Mouse (Mus musculus) embryonic facial prominence, embryonic 12.5 days (tissue): Measurements from ENCODE around the gene Taf6. TPM values are rescaled to one million over a fixed set of nuclear protein-coding genes. Genes with fewer than 3 reads are reported as not detected.

Source experiments
- ATAC-seq: fragments of 200-750 bp; cut with Nextera tagmentation; 2 replicates; pipeline ENCODE4 v1.8.0; 2017; ENCODE audit not compliant: insufficient number of reproducible peaks, insufficient read depth, low FRiP score, low TSS enrichment
- H3K27ac ChIP-seq: fragments of 300-500 bp; sonication (generic); 2 replicates; pipeline ENCODE4 v1.5.1; 2016; ENCODE audit warnings: mild to moderate bottlenecking
- H3K27me3 ChIP-seq: fragments of 300-500 bp; sonication (generic); 2 replicates; pipeline ENCODE4 v1.6.1; 2016; ENCODE audit warnings: mild to moderate bottlenecking, moderate library complexity
- H3K36me3 ChIP-seq: fragments of 300-500 bp; sonication (generic); 2 replicates; pipeline ENCODE4 v1.6.1; 2016; ENCODE audit warnings: mild to moderate bottlenecking
- H3K4me1 ChIP-seq: fragments of 300-500 bp; sonication (generic); 2 replicates; pipeline ENCODE4 v1.6.1; 2016
- H3K4me2 ChIP-seq: fragments of 300-500 bp; sonication (generic); replicated peaks from 2 replicates; pipeline ENCODE4 v1.6.1; 2016; ENCODE audit warnings: mild to moderate bottlenecking, moderate library complexity
- H3K4me3 ChIP-seq: fragments of 300-500 bp; sonication (generic); 2 replicates; pipeline ENCODE4 v1.5.1; 2016; ENCODE audit warnings: mild to moderate bottlenecking
- H3K9ac ChIP-seq: fragments of 300-500 bp; sonication (generic); 2 replicates; pipeline ENCODE4 v1.6.1; 2016; ENCODE audit warnings: mild to moderate bottlenecking, moderate library complexity
- H3K9me3 ChIP-seq: fragments of 300-500 bp; sonication (generic); 2 replicates; pipeline ENCODE4 v1.6.1; 2016; ENCODE audit warnings: mild to moderate bottlenecking, moderate library complexity
- WGBS: fragments of 180-500 bp; shearing (Covaris S2); methylation state at CpG from one replicate; pipeline ENCODE4 v1.1.7; 2016; 5-methylcytosine and 5-hydroxymethylcytosine counted together
- polyA plus RNA-seq: library from polyadenylated mRNA; unstranded; fragments of >200 nt; fragmentation: Nextera tagmentation; extraction: Ambion mirVana; gene quantifications from 2 replicates; pipeline ENCODE4 v1.2.1, GENCODE M21; 2016

Gene Taf6
- polyA plus RNA-seq, 1 experiment from 2014 or later: 112 TPM

GRCm38 (mm10) chr5:138207873-138208272 is 20.6 kb upstream of the Taf6 start:
- H3K9ac ChIP-seq: no peak overlapping the region
- no peaks in the 10 kb centered on the region for H3K36me3 ChIP-seq
- no peak overlapping the region for H3K27ac ChIP-seq
- H3K9me3 ChIP-seq: no peaks in the 10 kb centered on the region
- ATAC-seq: no peak
- H3K27me3 ChIP-seq: no peaks in the 10 kb centered on the region
- H3K4me1 ChIP-seq: no peaks in the 10 kb centered on the region
- 86% methylated on average over 4 of the region's 4 CpGs for WGBS
- no peak overlapping the region for H3K4me3 ChIP-seq
- H3K4me2 ChIP-seq: no peak overlapping the region

- WGBS: 83% methylated on average over 1 of the region's 1 CpGs
- no peak overlapping the region for H3K4me3 ChIP-seq
These were observed 20.0 kb upstream of the Taf6 start for GRCm38 (mm10) chr5:138207253-138207652.

GRCm38 (mm10) chr5:138202086-138202485 is 14.8 kb upstream of the Taf6 start:
- Histone ChIP-seq H3K4me3 (no peak overlapping the region), H3K4me1 (no peaks in the 10 kb centered on the region), H3K9me3 (no peaks in the 10 kb centered on the region), H3K36me3 (no peaks in the 10 kb centered on the region), H3K27me3 (no peaks in the 10 kb centered on the region), H3K9ac (no peak overlapping the region), H3K4me2 (no peak overlapping the region), H3K27ac (no peak overlapping the region)
- 79% methylated on average over 3 of the region's 3 CpGs for WGBS
- ATAC-seq: no peak

More at GRCm38 (mm10) chr5:138207253-138207652, 20.0 kb upstream of the Taf6 start:
- Histone ChIP-seq H3K27me3 (no peaks in the 10 kb centered on the region), H3K9me3 (no peaks in the 10 kb centered on the region), H3K36me3 (no peaks in the 10 kb centered on the region), H3K4me1 (no peaks in the 10 kb centered on the region), H3K4me2 (no peak overlapping the region), H3K9ac (no peak overlapping the region), H3K27ac (no peak overlapping the region)
- no peak for ATAC-seq

DNA sequence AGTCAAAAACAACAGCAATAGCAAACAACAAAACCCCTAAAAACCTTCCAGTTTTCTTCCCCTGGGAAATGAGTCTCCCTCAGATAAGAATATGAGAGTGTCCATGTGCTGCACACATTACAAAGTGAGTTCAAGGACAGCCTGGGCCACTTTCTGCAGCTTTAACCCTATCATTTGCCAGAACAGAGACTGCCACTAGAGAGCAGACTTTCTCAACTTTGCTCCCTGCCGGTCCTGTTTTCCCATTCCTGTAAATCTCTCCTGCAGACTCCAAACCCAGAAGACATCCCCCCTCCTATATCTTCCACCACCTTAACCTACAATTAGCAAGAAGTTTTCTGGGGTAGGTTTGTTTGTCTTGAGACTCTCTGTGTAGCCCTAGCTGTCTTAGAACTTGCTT is 12.3 kb upstream of the Taf6 start:
- WGBS: 27% methylated on average over 1 of the region's 1 CpGs
- Histone ChIP-seq H3K36me3 (no peaks in the 10 kb centered on the region), H3K4me1 (no peaks in the 10 kb centered on the region), H3K4me3 (no peak overlapping the region), H3K27me3 (no peaks in the 10 kb centered on the region), H3K9ac (no peak overlapping the region), H3K4me2 (no peak overlapping the region), H3K9me3 (no peaks in the 10 kb centered on the region), H3K27ac (no peak overlapping the region)
- ATAC-seq: no peak

GRCm38 (mm10) chr5:138195463-138195862 is 8.2 kb upstream of the Taf6 start:
- WGBS: 75% methylated on average over 7 of the region's 7 CpGs

GRCm38 (mm10) chr5:138194755-138195345 is 7.6 kb upstream of the Taf6 start:
- 1% methylated on average over 29 of the region's 29 CpGs for WGBS
- H3K9me3 ChIP-seq: no peaks in the 10 kb centered on the region
- peak overlapping the region; percentile 88 for H3K4me2 ChIP-seq
- ATAC-seq: peak; percentile 50
- no peaks in the 10 kb centered on the region for H3K27me3 ChIP-seq
- peak overlapping the region; percentile 68 for H3K4me3 ChIP-seq
- H3K4me1 ChIP-seq: no peaks in the 10 kb centered on the region
- H3K9ac ChIP-seq: peak overlapping the region; percentile 89
- H3K27ac ChIP-seq: peak overlapping the region; percentile 78
- H3K36me3 ChIP-seq: peaks cover 28% of the 10 kb centered on the region

More at GRCm38 (mm10) chr5:138195463-138195862, 8.2 kb upstream of the Taf6 start:
- Histone ChIP-seq H3K4me3 (peak overlapping the region; percentile 68; the same call in 1 of the 2 replicates), H3K4me1 (no peaks in the 10 kb centered on the region), H3K27ac (no peak overlapping the region), H3K27me3 (no peaks in the 10 kb centered on the region), H3K4me2 (peak overlapping the region; percentile 88), H3K9me3 (no peaks in the 10 kb centered on the region), H3K9ac (no peak overlapping the region), H3K36me3 (peaks cover 25% of the 10 kb centered on the region)
- no peak for ATAC-seq

GRCm38 (mm10) chr5:138193771-138194727 is 6.8 kb upstream of the Taf6 start, which contains the start of gene Mblac1:
Gene Mblac1, plus strand, starts transcription at chr5:138194314.
- 7% methylated on average over 54 of the region's 54 CpGs for WGBS
- H3K9ac ChIP-seq: peak within 1 kb of the TSS; percentile 89
- peak within 1 kb of the TSS; percentile 68 for H3K4me3 ChIP-seq
- no peaks in the 10 kb centered on the region for H3K4me1 ChIP-seq
- peak within 1 kb of the TSS; percentile 78 for H3K27ac ChIP-seq
- H3K27me3 ChIP-seq: no peaks in the 10 kb centered on the region
- peak within 1 kb of the TSS; percentile 88 for H3K4me2 ChIP-seq
- no peaks in the 10 kb centered on the region for H3K9me3 ChIP-seq
- ATAC-seq: peak; percentile 42
- H3K36me3 ChIP-seq: peaks cover 33% of the 10 kb centered on the region

DNA sequence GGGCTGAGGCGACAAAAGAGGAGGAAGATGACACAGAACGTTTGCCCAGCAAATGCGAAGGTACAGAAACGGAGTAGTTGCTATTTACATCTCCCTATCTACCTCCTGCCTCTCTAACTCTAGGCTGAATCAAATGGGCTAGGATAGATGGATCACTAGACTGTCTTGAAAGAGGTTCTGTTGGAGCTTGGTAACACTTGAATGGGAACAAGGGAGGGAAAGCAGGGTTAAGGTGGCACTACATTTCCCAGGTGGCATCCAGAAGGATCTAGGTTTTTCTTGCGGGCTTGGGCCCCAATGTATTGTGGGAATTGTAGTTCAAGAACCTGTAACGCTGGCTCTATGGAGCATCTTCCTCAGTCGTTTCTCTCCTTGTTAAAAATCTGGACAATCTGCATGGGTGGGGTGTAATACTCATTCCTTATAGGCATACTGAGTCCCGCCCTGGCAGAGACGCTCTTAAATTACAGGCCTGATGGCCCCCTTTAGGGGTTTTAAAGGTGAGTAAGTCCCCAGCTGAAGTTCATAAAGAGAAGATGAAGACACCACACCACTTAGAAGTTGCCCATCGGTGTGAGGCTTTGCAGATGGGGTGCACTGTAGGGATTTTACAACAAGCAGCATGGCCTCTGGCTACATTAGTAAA is 533 bp upstream of the Taf6 start:
- Histone ChIP-seq H3K4me2 (peak overlapping the region; percentile 72), H3K9ac (peak overlapping the region; percentile 74), H3K27ac (peak overlapping the region; percentile 78; the same call in 1 of the 2 replicates), H3K9me3 (no peaks in the 10 kb centered on the region), H3K4me3 (peak overlapping the region; percentile 69), H3K36me3 (peaks cover 41% of the 10 kb centered on the region), H3K27me3 (no peaks in the 10 kb centered on the region), H3K4me1 (no peaks in the 10 kb centered on the region; the same call in 1 of the 2 replicates)
- WGBS: under 1% methylated on average over 10 of the region's 10 CpGs
- peak; percentile 75 for ATAC-seq

DNA sequence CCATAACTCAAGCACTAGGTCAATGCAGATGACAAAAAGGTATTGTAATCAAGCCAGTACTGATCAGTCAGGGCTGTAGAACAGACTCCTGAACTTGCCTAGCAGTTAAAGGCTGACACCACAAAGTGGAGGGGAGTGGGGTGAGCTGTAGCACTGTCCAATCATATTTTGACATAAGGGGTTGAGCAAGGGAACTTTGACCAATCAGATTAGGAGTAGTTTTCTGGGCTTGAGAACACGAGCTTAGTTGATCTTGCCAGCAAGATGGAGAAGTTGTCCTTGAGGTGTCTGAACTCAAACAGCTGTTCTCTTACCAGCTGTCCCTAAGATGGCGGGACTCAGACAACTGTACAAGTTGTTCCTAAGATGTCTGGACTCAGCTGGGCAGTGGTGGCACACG is 14.0 kb downstream of the Taf6 start:
- WGBS: 82% methylated on average over 3 of the region's 3 CpGs
- H3K4me2 ChIP-seq: peak overlapping the region; percentile 82
- H3K9ac ChIP-seq: no peak overlapping the region
- no peak overlapping the region for H3K27ac ChIP-seq
- ATAC-seq: no peak
- peak overlapping the region; percentile 87; the same call in 1 of the 2 replicates for H3K4me3 ChIP-seq
- H3K9me3 ChIP-seq: no peaks in the 10 kb centered on the region
- peaks cover 57% of the 10 kb centered on the region for H3K36me3 ChIP-seq
- H3K27me3 ChIP-seq: no peaks in the 10 kb centered on the region
- H3K4me1 ChIP-seq: peaks cover 19% of the 10 kb centered on the region

DNA sequence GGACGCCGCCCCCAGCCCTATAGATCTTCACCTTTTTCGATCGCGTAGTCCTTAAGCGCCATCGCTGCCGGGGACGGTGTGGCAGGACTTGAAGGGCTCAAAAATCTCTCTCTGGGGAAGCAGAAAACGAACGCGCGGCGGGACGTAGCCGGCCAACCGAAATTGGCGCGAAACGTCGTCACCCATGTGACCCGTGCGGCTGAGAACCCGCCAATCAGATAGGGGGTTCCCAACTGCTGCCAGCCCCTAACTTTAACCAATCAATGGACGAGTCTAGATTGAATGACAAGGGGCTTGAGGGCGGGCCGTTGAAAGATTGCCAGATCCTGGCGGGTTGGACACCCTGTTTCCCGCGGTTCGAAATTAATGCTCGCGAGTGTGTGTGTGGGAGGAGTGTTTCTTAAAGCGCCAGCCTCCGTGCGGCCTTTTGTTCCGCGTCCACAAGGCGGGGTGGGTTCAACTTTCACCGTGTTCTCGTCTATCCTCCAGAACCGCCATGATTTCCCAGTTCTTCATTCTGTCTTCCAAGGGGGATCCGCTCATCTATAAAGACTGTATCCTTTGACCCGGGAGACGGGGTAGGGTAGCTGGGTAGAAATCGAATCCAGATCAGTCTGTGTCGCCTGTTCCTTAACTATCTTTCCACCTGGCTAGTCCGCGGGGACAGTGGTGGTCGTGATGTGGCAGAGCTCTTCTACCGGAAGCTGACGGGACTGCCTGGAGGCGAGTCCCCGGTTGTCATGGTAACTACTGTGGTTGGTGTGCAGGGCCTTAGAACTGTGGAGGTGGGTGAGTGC is 15.4 kb downstream of the Taf6 start, which contains the start of the genes Ap4m1 and Mcm7:
Ap4m1 (plus strand) TSS at position 308 of the 797 bp plus-strand sequence.
Mcm7 (minus strand) TSS at position 728 of the 797 bp plus-strand sequence.
- H3K27ac ChIP-seq: peak within 1 kb of the TSS; percentile 95
- peak within 1 kb of the TSS; percentile 83 for H3K9ac ChIP-seq
- peak within 1 kb of the TSS; percentile 82 for H3K4me2 ChIP-seq
- H3K9me3 ChIP-seq: no peaks in the 10 kb centered on the region
- H3K36me3 ChIP-seq: peaks cover 57% of the 10 kb centered on the region
- H3K27me3 ChIP-seq: no peaks in the 10 kb centered on the region
- peak within 1 kb of the TSS; percentile 87 for H3K4me3 ChIP-seq
- peaks cover 19% of the 10 kb centered on the region for H3K4me1 ChIP-seq
- WGBS: under 1% methylated on average over 54 of the region's 54 CpGs
- peak; percentile 93 for ATAC-seq
